Mouse (Mus musculus): ENCODE results near the gene Mrtfb.

Gene Mrtfb

DNA sequence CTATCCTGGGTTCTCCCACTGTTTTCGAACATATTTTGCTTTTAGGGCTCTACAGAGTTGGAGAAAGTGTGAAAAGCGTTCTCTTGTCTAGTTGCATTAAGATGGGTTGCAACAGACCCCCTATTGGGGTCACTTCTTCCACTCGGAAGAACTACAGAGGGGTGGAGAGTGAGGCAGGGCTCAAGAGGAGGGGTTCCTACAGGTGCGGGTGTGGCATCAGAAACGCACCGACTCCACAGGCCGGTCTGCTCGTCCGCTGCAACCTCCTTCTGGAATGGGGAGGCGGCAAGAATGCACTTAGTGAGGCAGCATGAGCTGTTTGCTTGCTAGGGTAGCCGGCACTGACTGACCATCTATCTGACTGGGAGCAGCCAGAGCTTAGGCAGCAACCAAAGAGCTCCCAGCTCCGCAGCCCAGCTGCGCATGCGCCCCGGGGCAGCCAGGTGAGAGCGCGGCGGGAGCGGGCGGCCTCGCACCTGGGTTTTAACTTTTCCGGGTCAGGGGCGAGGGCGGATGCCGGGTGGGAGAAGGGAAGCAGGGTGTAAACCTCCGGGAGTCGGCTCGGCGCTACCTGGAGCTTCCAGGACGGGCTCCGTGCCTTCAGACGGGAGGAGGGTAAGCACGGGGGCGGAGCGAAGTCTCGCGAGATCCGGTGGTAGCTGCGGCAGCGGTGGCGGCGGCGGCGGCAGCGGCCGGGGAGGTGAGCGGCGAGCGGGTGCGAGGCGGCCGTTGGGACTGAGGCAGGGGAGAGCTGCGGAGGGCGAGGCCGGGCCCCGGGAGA, at the start of gene Mrtfb:
Mrtfb (plus strand) TSS at position 627 of the 781 bp plus-strand sequence.
- DNase-seq = peak; percentile 90

DNA sequence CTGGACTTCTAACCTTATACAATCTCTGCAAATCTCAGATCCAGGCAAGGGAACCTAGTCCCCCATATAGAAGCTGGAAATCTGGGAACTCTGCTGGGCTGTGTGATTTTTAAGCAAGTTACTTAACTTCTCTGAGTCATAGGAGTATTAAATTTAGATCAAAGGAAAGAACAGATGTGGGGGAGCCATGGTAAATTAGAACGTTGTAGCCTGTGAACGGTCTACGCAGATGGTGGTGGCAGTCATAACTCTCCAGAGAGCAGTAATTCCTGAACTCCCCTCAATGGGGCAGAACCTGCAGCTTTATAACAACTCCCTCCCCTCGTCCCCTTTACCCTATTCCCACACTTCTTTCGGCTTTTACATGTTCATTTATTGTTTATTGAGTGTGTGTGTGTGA, 48.6 kb upstream of the Mrtfb start:
- DNase-seq = no peak

GRCm38 (mm10) chr16:13208087-13208486, 48.2 kb upstream of the Mrtfb start:
- DNase-seq = no peak

- DNase-seq = no peak
These were observed 43.5 kb upstream of the Mrtfb start for GRCm38 (mm10) chr16:13212781-13213180.

DNA sequence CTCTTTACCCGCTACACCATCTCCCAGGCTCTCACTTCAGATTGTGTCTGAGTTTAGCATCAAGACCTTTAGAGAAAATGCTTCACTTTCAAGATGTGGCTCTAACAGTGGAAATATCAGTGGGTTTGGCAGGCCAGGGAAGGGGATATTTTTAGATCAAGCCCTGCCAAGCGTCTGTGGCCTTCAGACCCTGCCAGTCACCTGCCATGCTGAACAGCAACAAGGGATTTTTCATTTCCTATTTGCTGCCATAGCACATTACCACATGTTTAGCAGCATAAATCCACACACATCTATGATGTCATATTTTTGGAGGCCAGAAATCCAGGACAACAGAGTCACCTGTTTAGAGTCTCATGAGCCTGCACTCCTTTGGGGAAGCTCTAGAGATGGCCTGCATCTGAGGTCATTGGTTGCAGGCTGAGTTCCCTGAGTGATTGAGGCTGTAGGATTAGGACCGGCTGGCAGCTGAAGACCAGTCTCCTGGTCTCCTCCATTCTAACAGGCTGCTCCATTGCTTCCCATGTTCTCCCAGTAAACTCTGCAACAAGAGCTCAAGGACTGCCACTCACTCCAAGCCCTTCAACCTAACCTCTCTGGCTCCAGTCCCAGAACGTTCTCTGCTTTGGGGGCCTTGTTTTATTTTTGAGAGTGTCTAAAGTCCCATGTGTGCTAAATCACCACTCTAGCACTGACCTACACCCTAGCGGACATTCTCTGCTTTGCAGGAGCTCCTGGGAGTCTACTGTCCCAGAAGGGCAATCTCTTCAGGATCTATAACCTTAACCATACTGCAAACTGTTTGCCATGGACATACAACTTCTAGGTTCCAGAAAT, 39.9 kb upstream of the Mrtfb start:
- peak; percentile 22 to 44 for DNase-seq

- no peak for DNase-seq
These were observed 38.3 kb upstream of the Mrtfb start for GRCm38 (mm10) chr16:13217951-13218350.

DNA sequence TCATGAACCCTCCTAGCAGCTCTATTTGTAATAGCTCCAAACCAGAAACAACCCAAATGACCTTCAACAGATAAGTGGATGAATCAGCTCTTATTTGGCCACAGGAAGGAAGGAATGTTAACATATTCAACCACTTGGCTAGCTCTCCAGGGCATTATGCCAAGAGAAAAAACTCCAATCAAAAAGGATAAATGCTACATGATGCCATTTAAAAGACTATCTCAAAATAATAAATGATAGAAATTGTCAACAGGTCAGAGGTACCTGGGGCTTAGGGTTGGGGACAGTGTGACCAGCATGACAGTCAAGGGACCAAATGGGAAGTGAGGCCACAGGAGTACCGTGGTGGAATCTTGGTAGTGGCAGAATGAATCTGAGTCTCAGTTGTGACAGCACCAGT, 34.8 kb upstream of the Mrtfb start:
- no peak for DNase-seq

DNA sequence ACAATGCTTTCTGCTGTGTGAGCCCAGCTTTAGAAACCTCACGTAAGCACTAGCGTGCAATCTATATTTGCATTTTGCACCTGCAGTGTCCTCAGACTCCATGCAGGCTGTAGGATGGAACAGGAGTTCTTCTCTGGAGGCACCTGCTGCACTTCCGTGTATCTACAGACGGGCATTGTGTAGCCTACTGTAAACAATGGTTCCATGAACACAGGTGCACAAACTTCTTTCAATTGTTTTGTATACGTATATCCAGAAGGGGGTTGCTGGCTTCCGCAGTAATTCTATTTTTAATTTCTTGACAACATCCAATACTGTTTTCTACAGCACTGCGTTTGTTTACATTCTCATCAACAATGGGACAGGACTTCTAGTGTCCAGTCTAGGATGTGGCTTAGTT, 24.2 kb upstream of the Mrtfb start:
- DNase-seq = no peak

- peak; percentile 84 to 87 for DNase-seq
These were observed 23.1 kb upstream of the Mrtfb start for GRCm38 (mm10) chr16:13232912-13233802.

- DNase-seq = no peak
These were observed 17.2 kb upstream of the Mrtfb start for GRCm38 (mm10) chr16:13239039-13239438.

DNA sequence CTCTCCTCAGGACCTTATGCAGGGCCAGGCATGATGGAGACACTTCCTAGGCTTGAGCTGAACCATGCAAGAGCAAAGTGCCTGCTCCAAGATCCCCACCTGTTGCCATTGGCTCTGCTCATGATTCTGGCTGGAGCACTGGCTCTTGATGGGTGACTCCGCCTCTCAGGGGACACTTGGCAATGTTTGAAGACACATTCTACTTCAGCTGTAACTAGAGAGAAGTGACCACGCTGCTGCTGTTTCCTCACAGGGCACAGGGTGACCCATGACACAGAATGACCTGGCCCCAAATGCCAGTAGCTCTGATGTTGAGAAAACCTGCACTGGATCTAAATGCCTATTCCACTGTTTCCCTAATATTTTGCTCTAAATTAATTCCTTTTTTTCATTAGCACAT, 16.7 kb upstream of the Mrtfb start:
- DNase-seq = peak; percentile 67 to 75

- DNase-seq = peak; percentile 23 to 48
These were observed 16.0 kb upstream of the Mrtfb start for GRCm38 (mm10) chr16:13240326-13240725.

DNA sequence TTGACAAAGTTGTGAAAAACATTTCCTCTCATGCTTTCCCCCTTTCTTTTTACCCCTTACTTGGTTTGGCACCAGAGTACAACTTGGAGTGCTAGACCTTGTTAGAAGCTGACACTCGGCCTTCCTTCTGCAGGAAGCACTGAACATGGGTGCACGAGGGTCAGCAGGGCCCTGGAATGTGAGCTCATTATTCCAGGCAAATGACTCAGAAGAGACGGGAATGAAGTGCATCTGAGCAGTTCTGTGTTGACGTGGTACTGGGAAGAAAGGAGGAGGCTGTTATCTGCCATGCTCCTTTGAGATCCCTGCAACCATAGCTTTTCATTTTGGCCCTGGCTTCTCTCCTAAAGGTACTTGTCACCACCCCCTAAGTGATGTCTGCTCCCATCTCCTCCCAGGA, 10.6 kb upstream of the Mrtfb start:
- no peak for DNase-seq

DNA sequence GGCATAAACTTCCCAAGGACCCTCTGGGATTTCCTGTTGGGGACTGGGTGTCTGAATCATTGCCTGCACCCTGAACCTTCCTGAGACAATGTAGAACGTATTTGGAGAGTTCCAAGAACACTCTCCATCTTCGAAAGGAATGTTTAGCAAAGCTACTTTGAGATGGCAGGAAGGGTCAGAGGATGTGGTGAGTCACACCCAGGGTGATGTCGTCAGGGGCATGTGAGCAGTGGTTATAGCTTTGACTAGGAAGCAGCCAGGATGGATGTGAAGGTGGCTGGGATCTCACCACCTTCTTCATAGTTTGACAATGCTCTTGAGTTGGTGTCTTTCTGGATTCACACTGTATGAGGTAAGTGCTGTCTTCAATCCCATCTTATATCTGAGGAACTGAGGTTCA, 9.4 kb upstream of the Mrtfb start:
- DNase-seq = no peak

GRCm38 (mm10) chr16:13250061-13250460, 6.2 kb upstream of the Mrtfb start:
- DNase-seq = no peak

- peak in 1 of 2 experiments; percentile 40 for DNase-seq
These were observed 616 bp downstream of the Mrtfb start for GRCm38 (mm10) chr16:13256667-13257527.

- no peak for DNase-seq
These were observed 1.2 kb downstream of the Mrtfb start for GRCm38 (mm10) chr16:13257528-13257835.

GRCm38 (mm10) chr16:13259026-13259425, 2.7 kb downstream of the Mrtfb start:
- no peak for DNase-seq

GRCm38 (mm10) chr16:13266312-13266711, 10.0 kb downstream of the Mrtfb start:
- no peak for DNase-seq

DNA sequence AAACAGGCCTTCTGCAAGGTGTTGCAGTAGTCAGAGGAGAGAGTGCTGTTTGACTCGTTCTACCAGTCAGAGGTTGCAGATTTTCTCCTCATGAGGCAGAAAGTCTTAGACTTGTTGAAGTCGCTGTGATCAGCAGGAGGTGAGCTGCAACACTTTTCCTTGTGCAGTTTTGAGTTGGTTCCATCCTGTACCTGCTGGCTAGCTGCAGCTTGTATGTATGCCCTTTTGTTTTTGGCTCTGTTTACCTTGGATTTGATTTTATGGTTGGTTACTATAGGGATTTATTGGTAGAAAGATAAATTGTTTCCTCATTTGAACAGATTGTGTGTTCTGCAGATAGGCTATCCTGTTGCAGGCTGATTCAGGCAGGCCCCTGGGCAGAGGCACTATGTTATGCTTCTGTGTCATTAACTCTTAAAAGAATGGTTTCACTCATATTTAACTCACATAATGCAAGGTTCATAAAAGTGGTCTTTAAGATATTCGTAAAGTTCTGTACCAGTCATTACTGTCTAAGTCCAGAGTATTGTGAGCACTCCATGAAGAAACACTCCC, 11.1 kb downstream of the Mrtfb start:
- no peak for DNase-seq

GRCm38 (mm10) chr16:13269426-13269825, 13.1 kb downstream of the Mrtfb start:
- DNase-seq = no peak

DNA sequence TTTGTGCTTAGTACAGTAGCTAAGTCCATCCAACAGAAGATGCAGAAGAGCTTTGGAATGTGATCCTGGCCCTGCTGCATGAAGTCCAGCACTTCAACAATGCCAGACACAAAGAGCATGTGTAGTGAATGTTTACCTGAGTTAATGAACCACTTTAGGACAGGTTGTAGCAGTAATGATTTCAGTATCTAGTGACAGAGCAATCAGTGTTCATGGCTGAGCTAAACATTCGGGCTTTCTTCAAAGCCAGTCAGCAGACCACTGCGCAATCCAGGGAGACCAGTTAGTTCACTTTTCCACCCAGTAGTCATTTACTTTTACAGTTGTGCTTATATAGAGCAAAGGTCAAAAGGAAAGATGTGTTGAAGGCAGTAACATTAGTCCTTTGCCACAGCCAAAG, 20.0 kb downstream of the Mrtfb start:
- DNase-seq = peak in 1 of 2 experiments; percentile 48
